Mouse (Mus musculus) CH12.LX (cell line): ENCODE measurements around the gene Rasal1. TPM values are rescaled to one million over a fixed set of nuclear protein-coding genes. Genes with fewer than 3 reads are reported as not detected.

ENCODE experiments used
- DNase-seq: peaks from one replicate; pipeline ENCODE4 v3.0.0-alpha.2; 2013; ENCODE audit errors: extremely low read depth
- H3K27ac ChIP-seq: 2 replicates; pipeline ENCODE4 v1.5.1; 2012; ENCODE audit warnings: low read depth, mild to moderate bottlenecking, control low read depth, moderate library complexity; ENCODE audit not compliant: insufficient read depth
- H3K27me3 ChIP-seq: replicated peaks from 2 replicates; pipeline ENCODE3; 2012; ENCODE audit warnings: inconsistent platforms
- H3K36me3 ChIP-seq, 2 experiments: replicated peaks in 1 of 2; 2 replicates each; pipeline versions ENCODE3 to v1.6.1; 2012; ENCODE audit warnings: inconsistent platforms in 1 of 2, low read length in 1 of 2, mild to moderate bottlenecking in 1 of 2, mixed read lengths in 1 of 2, moderate library complexity in 1 of 2; ENCODE audit not compliant: control insufficient read depth in 1 of 2, insufficient read depth in 1 of 2
- H3K4me1 ChIP-seq, 2 experiments: 2 replicates each; pipeline ENCODE4 v1.6.1; 2012; ENCODE audit warnings: inconsistent platforms in 1 of 2, moderate library complexity in 1 of 2; ENCODE audit not compliant: insufficient read depth in 2 of 2, control insufficient read depth in 1 of 2
- H3K4me2 ChIP-seq: 2 replicates; pipeline ENCODE4 v1.6.1; 2012; ENCODE audit warnings: low read depth, mild to moderate bottlenecking, control low read depth; ENCODE audit not compliant: poor library complexity, insufficient read depth, severe bottlenecking
- H3K4me3 ChIP-seq, 3 experiments: fragments of 150-350 bp in 1 of 3; sonication (generic) in 1 of 3; replicated peaks in 1 of 3; 2 replicates each; pipeline versions ENCODE3 to v1.5.1; 2011 to 2012; ENCODE audit warnings: low read depth in 2 of 3, low read length in 2 of 3, mild to moderate bottlenecking in 2 of 3, moderate library complexity in 2 of 3, control low read depth in 1 of 3, improper control_type of control experiment in 1 of 3, inconsistent platforms in 1 of 3, mixed read lengths in 1 of 3; ENCODE audit not compliant: poor library complexity in 1 of 3
- H3K79me2 ChIP-seq: replicated peaks from 2 replicates; pipeline ENCODE4 v1.6.1; 2012; ENCODE audit warnings: mild to moderate bottlenecking, moderate library complexity; ENCODE audit not compliant: control insufficient read depth, poor library complexity, insufficient read depth, severe bottlenecking; ENCODE audit errors: extremely low read depth
- H3K9ac ChIP-seq: 2 replicates; pipeline ENCODE4 v1.6.1; 2012; ENCODE audit warnings: low read depth, mild to moderate bottlenecking, control low read depth, moderate library complexity; ENCODE audit not compliant: insufficient read depth
- H3K9me3 ChIP-seq: replicated peaks from 2 replicates; pipeline ENCODE3; 2012; ENCODE audit warnings: low read length, inconsistent platforms, mixed read lengths
- CHD1 ChIP-seq: IDR thresholded peaks from 2 replicates; pipeline ENCODE4 v1.6.1; 2012; ENCODE audit warnings: low read depth, low read length, improper control_type of control experiment, inconsistent platforms
- CTCF ChIP-seq, 2 experiments: IDR thresholded peaks in 1 of 2; conservative IDR thresholded peaks in 1 of 2; 2 replicates each; pipeline ENCODE4 v1.5.1; 2011 to 2012; ENCODE audit warnings: low read depth in 2 of 2, low read length in 2 of 2, improper control_type of control experiment in 1 of 2, inconsistent platforms in 1 of 2, mild to moderate bottlenecking in 1 of 2, moderate library complexity in 1 of 2
- E2F4 ChIP-seq: IDR thresholded peaks from 2 replicates; pipeline ENCODE4 v1.6.1; 2011; ENCODE audit warnings: low read depth, low read length, improper control_type of control experiment; ENCODE audit not compliant: insufficient replicate concordance
- ELF1 ChIP-seq: IDR thresholded peaks from 2 replicates; pipeline ENCODE4 v1.6.1; 2014; ENCODE audit warnings: low read depth, mild to moderate bottlenecking, inconsistent platforms, low read length, improper control_type of control experiment
- ETS1 ChIP-seq: conservative IDR thresholded peaks from 2 replicates; pipeline ENCODE4 v1.6.1; 2012; ENCODE audit warnings: low read depth, mild to moderate bottlenecking, inconsistent platforms, low read length, improper control_type of control experiment, moderate library complexity
- IRF4 ChIP-seq: IDR thresholded peaks from 2 replicates; pipeline ENCODE4 v1.6.1; 2014; ENCODE audit warnings: low read depth, mild to moderate bottlenecking, inconsistent platforms, low read length, improper control_type of control experiment
- JUN ChIP-seq: IDR thresholded peaks from 2 replicates; pipeline ENCODE4 v1.6.1; 2011; ENCODE audit warnings: low read depth, mild to moderate bottlenecking, low read length, improper control_type of control experiment, moderate library complexity; ENCODE audit not compliant: insufficient read depth
- MAFK ChIP-seq: IDR thresholded peaks from 2 replicates; pipeline ENCODE4 v1.6.1; 2011; ENCODE audit warnings: low read length, improper control_type of control experiment; ENCODE audit not compliant: insufficient replicate concordance
- MAX ChIP-seq: IDR thresholded peaks from 2 replicates; pipeline ENCODE4 v1.6.1; 2011; ENCODE audit warnings: low read length, improper control_type of control experiment
- MXI1 ChIP-seq: IDR thresholded peaks from 2 replicates; pipeline ENCODE4 v1.6.1; 2011; ENCODE audit warnings: mild to moderate bottlenecking, low read depth, low read length, improper control_type of control experiment
- NELFE ChIP-seq: IDR thresholded peaks from 2 replicates; pipeline ENCODE4 v1.6.1; 2011; ENCODE audit warnings: low read depth, low read length, improper control_type of control experiment
- RAD21 ChIP-seq: IDR thresholded peaks from 2 replicates; pipeline ENCODE4 v1.6.1; 2011; ENCODE audit warnings: low read depth, mild to moderate bottlenecking, low read length, improper control_type of control experiment, moderate library complexity
- RCOR1 ChIP-seq: conservative IDR thresholded peaks from 2 replicates; pipeline ENCODE4 v1.6.1; 2012; ENCODE audit warnings: low read depth, mild to moderate bottlenecking, inconsistent platforms, low read length, improper control_type of control experiment
- SMC3 ChIP-seq: IDR thresholded peaks from 2 replicates; pipeline ENCODE4 v1.6.1; 2011; ENCODE audit warnings: low read depth, low read length, improper control_type of control experiment
- TCF12 ChIP-seq: IDR thresholded peaks from 2 replicates; pipeline ENCODE4 v1.6.1; 2014; ENCODE audit warnings: low read depth, mild to moderate bottlenecking, inconsistent platforms, low read length, improper control_type of control experiment
- USF1 ChIP-seq: IDR thresholded peaks from 2 replicates; pipeline ENCODE4 v1.6.1; 2014; ENCODE audit warnings: low read depth, mild to moderate bottlenecking, inconsistent platforms, low read length, improper control_type of control experiment
- ZC3H11A ChIP-seq: IDR thresholded peaks from 2 replicates; pipeline ENCODE4 v1.6.1; 2012; ENCODE audit warnings: low read depth, mild to moderate bottlenecking, inconsistent platforms, low read length, improper control_type of control experiment
- dilution Hi-C: fragments of 300-500 bp; cut with MboI; formaldehyde crosslinking; loops from 2 replicates; pipeline ENCODE4 v1.14.3; 2020; ENCODE audit warnings: low sequenced_read_pairs; ENCODE audit not compliant: extremely low pct_unique_long_range_greater_than_20kb, extremely low pct_ligation_motif_present
- in situ Hi-C: fragments of 300-500 bp; cut with MboI; formaldehyde crosslinking; loops from 3 replicates; pipeline ENCODE4 v1.14.3; 2019; ENCODE audit warnings: low sequenced_read_pairs, low pct_ligation_motif_present, low pct_unique_long_range_greater_than_20kb, mixed read lengths
- polyA plus RNA-seq: library from polyadenylated mRNA; unstranded; fragments of >175 nt; gene quantifications from 2 replicates; pipeline ENCODE4 v1.2.1, GENCODE M21; 2012; ENCODE audit warnings: low read depth; ENCODE audit not compliant: insufficient read length
- total RNA-seq, 2 experiments: library from RNA; depleted of rRNA; stranded (reverse); fragments of 300-350 nt in 1 of 2; fragments of >200 nt in 1 of 2; gene quantifications; 2 replicates each; pipeline ENCODE4 v1.2.3; 2012 to 2014

Rasal1 gene
- total and polyA plus RNA-seq, 3 experiments: 11.7 to 21.4 (median 15.6) TPM

DNA sequence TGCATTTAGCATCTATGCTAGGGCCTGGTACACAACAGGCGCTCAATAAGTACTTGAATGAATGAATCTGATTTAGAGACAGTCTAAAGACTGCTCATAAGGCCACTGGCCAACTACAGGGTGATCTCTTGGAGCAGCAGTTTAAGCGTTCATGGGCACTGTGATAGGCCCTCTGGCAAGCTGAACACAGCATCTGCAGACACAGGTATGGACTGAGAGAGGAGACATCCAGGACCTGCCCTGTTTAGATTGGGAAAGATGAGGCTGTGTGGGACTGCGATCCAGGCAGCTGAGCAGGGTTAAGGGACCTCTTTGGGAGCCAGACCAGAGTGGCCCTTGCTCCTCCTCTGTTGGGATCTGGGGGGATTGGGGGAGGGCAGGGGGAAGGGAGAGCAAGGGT, 63.2 kb downstream of the Rasal1 start, which contains the start of gene Dtx1:
Gene Dtx1, minus strand, starts transcription at position 101 of the 400 bp plus-strand sequence.
- 0 out of 2 replicates have a peak, but pooled peaks have one; percentile 2 for TF ChIP-seq MAX
- no peak for TF ChIP-seq RCOR1
- Histone ChIP-seq H3K36me3 (no peaks in the 10 kb centered on the region), H3K27ac (no peak within 1 kb of the TSS), H3K4me3 (peak within 1 kb of the TSS in 2 of 3 experiments; percentile 42 to 49), H3K4me1 (peaks cover 12 to 42% of the 10 kb centered on the region in 2 experiments), H3K4me2 (peak within 1 kb of the TSS; percentile 50), H3K9me3 (no peaks in the 10 kb centered on the region), H3K79me2 (no peaks in the 10 kb centered on the region), H3K9ac (0 out of 2 replicates have a peak within 1 kb of the TSS, but pooled peaks have one; percentile 11), H3K27me3 (peaks cover 11% of the 10 kb centered on the region)
- DNase-seq: no peak
- in situ Hi-C loops: loop anchor here (5.0 to 25.0 kb wide), 3 partner anchors 35 to 200 kb away; partner anchors contain the start of genes Plbd2 and Slc8b1
- dilution Hi-C loops: no loop called here

DNA sequence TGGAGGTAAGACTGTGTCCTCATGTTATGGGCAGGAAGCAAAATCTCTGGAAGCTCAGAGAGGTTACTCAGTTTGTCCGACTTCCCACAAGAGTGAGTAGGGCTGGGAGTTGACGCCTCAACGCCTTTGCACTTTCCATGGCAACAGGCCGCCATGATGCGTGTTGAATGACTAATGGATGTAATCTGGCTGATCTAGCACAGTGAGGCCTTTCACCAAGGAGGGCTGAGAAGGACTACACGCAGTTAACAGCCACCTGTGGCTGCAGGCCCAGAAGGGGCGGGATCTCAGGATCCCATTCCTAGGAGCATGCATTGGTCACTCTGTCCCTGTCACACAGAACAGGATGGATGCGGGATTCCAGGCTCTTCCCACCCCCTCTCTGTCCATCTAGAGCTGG, 64.1 kb downstream of the Rasal1 start:
- TF ChIP-seq ETS1 (no peak), JUN (no peak), CHD1 (no peak), MXI1 (no peak), TCF12 (no peak), RAD21 (no peak), MAFK (no peak), MAX (no peak), NELFE (no peak), CTCF (conservative IDR thresholded peaks at IDR 0.05 in 1 of 2, IDR thresholded peaks at IDR 0.05 in 1 of 2; ENCODE audit: low read depth in 2 of 2, low read length in 2 of 2) (no peak), IRF4 (no peak)

GRCm38 (mm10) chr5:120714314-120714713, 65.7 kb downstream of the Rasal1 start:
- dilution Hi-C loops: no loop called here
- 0 out of 2 replicates have a peak overlapping the region, but pooled peaks have one; percentile 19 for H3K4me2 ChIP-seq
- in situ Hi-C loops: loop anchor here (5.0 to 25.0 kb wide), 3 partner anchors 37 to 202 kb away; partner anchors contain the start of genes Plbd2 and Slc8b1

More for the DNA sequence above, 64.1 kb downstream of the Rasal1 start:
- Histone ChIP-seq H3K4me1 (peaks cover 9 to 36% of the 10 kb centered on the region in 2 experiments; a peak in 3 of 4 replicates), H3K4me2 (no peak overlapping the region), H3K9ac (no peak overlapping the region), H3K79me2 (no peaks in the 10 kb centered on the region), H3K27me3 (peaks cover 11% of the 10 kb centered on the region), H3K4me3 (no peak overlapping the region), H3K27ac (no peak overlapping the region), H3K9me3 (no peaks in the 10 kb centered on the region), H3K36me3 (no peaks in the 10 kb centered on the region)
- in situ Hi-C loops: loop anchor here (5.0 to 25.0 kb wide), 3 partner anchors 35 to 200 kb away; partner anchors contain the start of genes Plbd2 and Slc8b1
- no peak for DNase-seq
- dilution Hi-C loops: no loop called here

More at GRCm38 (mm10) chr5:120714314-120714713, 65.7 kb downstream of the Rasal1 start:
- Histone ChIP-seq H3K9ac (no peak overlapping the region), H3K4me1 (peaks cover 9 to 21% of the 10 kb centered on the region in 2 experiments; a peak in 3 of 4 replicates), H3K9me3 (peaks cover 6% of the 10 kb centered on the region), H3K27ac (no peak overlapping the region), H3K79me2 (no peaks in the 10 kb centered on the region), H3K27me3 (peaks cover 11% of the 10 kb centered on the region), H3K4me3 (no peak overlapping the region)
- peak; percentile 71 for DNase-seq
- TF ChIP-seq CTCF (conservative IDR thresholded peaks at IDR 0.05 in 1 of 2, IDR thresholded peaks at IDR 0.05 in 1 of 2; ENCODE audit: low read depth in 2 of 2, low read length in 2 of 2) (peak; percentile 72 to 96), E2F4 (no peak), IRF4 (0 out of 2 replicates have a peak, but pooled peaks have one; percentile 13), RAD21 (peak; percentile 93), ELF1 (peak; percentile 59), SMC3 (peak; percentile 96), ZC3H11A (peak; percentile 82), USF1 (no peak)
- TF ChIP-seq, all 38 proteins: peak for 6
- no peaks in the 10 kb centered on the region for H3K36me3 ChIP-seq
